Mouse (Mus musculus) gastrocnemius, postnatal 36 days (tissue): ENCODE results near the gene Bhlha9. TPM values are rescaled to one million over a fixed set of nuclear protein-coding genes. Genes with fewer than 3 reads are reported as not detected.

Experiments used
- total RNA-seq, 2 experiments: library from RNA; stranded (reverse); gene quantifications; 2 replicates each; pipeline ENCODE4 v1.2.3; 2021

The Bhlha9 gene
- total RNA-seq, 2 experiments from 2014 or later: not detected

Other genes starting within 250 kb of the Bhlha9 start
- gene Abr, start 50.2 kb upstream of the Bhlha9 start, total RNA-seq: 10 to 100 TPM in 1 of 2 experiments, 1 to 10 TPM in 1; 8.2 to 12.7 TPM
- gene Trarg1, start 7.3 kb downstream of the Bhlha9 start, total RNA-seq: 1 to 10 TPM; 1.0 to 2.1 TPM
- 10 to 100 TPM; 19.3 to 20.5 TPM for gene Gosr1, start 91.1 kb downstream of the Bhlha9 start, total RNA-seq
- gene Cpd, start 174.5 kb downstream of the Bhlha9 start, total RNA-seq: 10 to 100 TPM; 28.2 to 28.9 TPM
- gene Tmigd1, start 229.7 kb downstream of the Bhlha9 start, total RNA-seq: under 1 TPM in 1 of 2 experiments, not detected in 1; 0.41 TPM